Mouse (Mus musculus): ENCODE results near the gene Gm42791. TPM values are rescaled to one million over a fixed set of nuclear protein-coding genes. Genes with fewer than 3 reads are reported as not detected.

Gm42791 gene
- polyA plus RNA-seq, 2 experiments = not detected

GRCm38 (mm10) chr5:148879218-148879617 is 115.7 kb downstream of the Gm42791 start:
- TF ChIP-seq EP300 (IDR thresholded peaks at IDR 0.05; ENCODE audit: low read depth) (no peak), CTCF (IDR thresholded peaks at IDR 0.05; ENCODE audit: low read depth) (peak; percentile 75)
- Histone ChIP-seq H3K27ac (no peak overlapping the region), H3K9ac (replicated peaks) (no peak overlapping the region), H3K4me2 (ENCODE audit: low read depth) (no peak overlapping the region), H3K36me3 (replicated peaks; ENCODE audit: control insufficient read depth, insufficient read depth, low read depth) (peaks cover 6% of the 10 kb centered on the region), H3K4me1 (replicated peaks; ENCODE audit: control insufficient read depth in 2 of 2, insufficient read depth in 2 of 2, low read length in 1 of 2) (no peaks in the 10 kb centered on the region), H3K4me3 (ENCODE audit: insufficient read depth in 1 of 2, low read depth in 2 of 2, low read length in 2 of 2) (no peak overlapping the region), H3K9me3 (ENCODE audit: control insufficient read depth, low read length) (no peaks in the 10 kb centered on the region), H3K27me3 (ENCODE audit: control insufficient read depth, insufficient read depth, low read length) (no peaks in the 10 kb centered on the region)
- ATAC-seq (ENCODE audit: insufficient read depth) = no peak
- 78% methylated on average over 6 of the region's 6 CpGs for WGBS (ENCODE audit: insufficient replicate concordance)
- DNase-seq (ENCODE audit: low read depth in 3 of 3, low spot score in 3 of 3) = no peak

- H3K9me3 ChIP-seq (ENCODE audit: control insufficient read depth, low read length) = no peaks in the 10 kb centered on the region
- DNase-seq (ENCODE audit: low read depth in 3 of 3, low spot score in 3 of 3) (no peak), ATAC-seq (ENCODE audit: insufficient read depth) (no peak)
- no peak overlapping the region for H3K4me3 ChIP-seq (ENCODE audit: insufficient read depth in 1 of 2, low read depth in 2 of 2, low read length in 2 of 2)
- no peak overlapping the region for H3K9ac ChIP-seq (replicated peaks)
- no peak overlapping the region for H3K27ac ChIP-seq
- no peaks in the 10 kb centered on the region; a peak in 1 of 4 replicates for H3K4me1 ChIP-seq (replicated peaks; ENCODE audit: control insufficient read depth in 2 of 2, insufficient read depth in 2 of 2, low read length in 1 of 2)
- H3K36me3 ChIP-seq (replicated peaks; ENCODE audit: control insufficient read depth, insufficient read depth, low read depth) = no peaks in the 10 kb centered on the region; the same call in 1 of the 2 replicates
- WGBS (ENCODE audit: insufficient replicate concordance) = 83% methylated on average over 8 of the region's 8 CpGs
- H3K4me2 ChIP-seq (ENCODE audit: low read depth) = no peak overlapping the region
- no peaks in the 10 kb centered on the region for H3K27me3 ChIP-seq (ENCODE audit: control insufficient read depth, insufficient read depth, low read length)
- TF ChIP-seq CTCF (IDR thresholded peaks at IDR 0.05; ENCODE audit: low read depth) (no peak), EP300 (IDR thresholded peaks at IDR 0.05; ENCODE audit: low read depth) (no peak)
Measured at GRCm38 (mm10) chr5:148873116-148873515, 121.8 kb downstream of the Gm42791 start.

GRCm38 (mm10) chr5:148869583-148869982 is 125.4 kb downstream of the Gm42791 start:
- peaks cover 0 to 3% of the 10 kb centered on the region in 2 experiments; a peak in 2 of 4 replicates for H3K4me1 ChIP-seq (replicated peaks; ENCODE audit: control insufficient read depth in 2 of 2, insufficient read depth in 2 of 2, low read length in 1 of 2)
- ATAC-seq (ENCODE audit: insufficient read depth) = 0 out of 2 replicates have a peak, but pooled peaks have one; percentile 13
- no peak for DNase-seq (ENCODE audit: low read depth in 3 of 3, low spot score in 3 of 3)
- no peak overlapping the region for H3K27ac ChIP-seq
- no peaks in the 10 kb centered on the region for H3K36me3 ChIP-seq (replicated peaks; ENCODE audit: control insufficient read depth, insufficient read depth, low read depth)
- no peaks in the 10 kb centered on the region for H3K9me3 ChIP-seq (ENCODE audit: control insufficient read depth, low read length)
- H3K27me3 ChIP-seq (ENCODE audit: control insufficient read depth, insufficient read depth, low read length) = no peaks in the 10 kb centered on the region
- TF ChIP-seq CTCF (IDR thresholded peaks at IDR 0.05; ENCODE audit: low read depth) (no peak), EP300 (IDR thresholded peaks at IDR 0.05; ENCODE audit: low read depth) (no peak)
- H3K4me2 ChIP-seq (ENCODE audit: low read depth) = no peak overlapping the region
- H3K4me3 ChIP-seq (ENCODE audit: insufficient read depth in 1 of 2, low read depth in 2 of 2, low read length in 2 of 2) = no peak overlapping the region
- no peak overlapping the region for H3K9ac ChIP-seq (replicated peaks)
- 41% methylated on average over 3 of the region's 3 CpGs for WGBS (ENCODE audit: insufficient replicate concordance)

- DNase-seq (ENCODE audit: low read depth in 3 of 3, low spot score in 3 of 3) (no peak), ATAC-seq (ENCODE audit: insufficient read depth) (no peak)
- no peaks in the 10 kb centered on the region for H3K9me3 ChIP-seq (ENCODE audit: control insufficient read depth, low read length)
- peaks cover 0 to 3% of the 10 kb centered on the region in 2 experiments; a peak in 2 of 4 replicates for H3K4me1 ChIP-seq (replicated peaks; ENCODE audit: control insufficient read depth in 2 of 2, insufficient read depth in 2 of 2, low read length in 1 of 2)
- TF ChIP-seq EP300 (IDR thresholded peaks at IDR 0.05; ENCODE audit: low read depth) (no peak), CTCF (IDR thresholded peaks at IDR 0.05; ENCODE audit: low read depth) (no peak)
- no peak overlapping the region for H3K4me2 ChIP-seq (ENCODE audit: low read depth)
- 55% methylated on average over 6 of the region's 6 CpGs for WGBS (ENCODE audit: insufficient replicate concordance)
- no peaks in the 10 kb centered on the region for H3K36me3 ChIP-seq (replicated peaks; ENCODE audit: control insufficient read depth, insufficient read depth, low read depth)
- no peak overlapping the region for H3K4me3 ChIP-seq (ENCODE audit: insufficient read depth in 1 of 2, low read depth in 2 of 2, low read length in 2 of 2)
- no peak overlapping the region for H3K27ac ChIP-seq
- no peaks in the 10 kb centered on the region for H3K27me3 ChIP-seq (ENCODE audit: control insufficient read depth, insufficient read depth, low read length)
- no peak overlapping the region for H3K9ac ChIP-seq (replicated peaks)
Measured at GRCm38 (mm10) chr5:148867766-148868165, 127.2 kb downstream of the Gm42791 start.

GRCm38 (mm10) chr5:148867171-148867570 is 127.8 kb downstream of the Gm42791 start:
- WGBS (ENCODE audit: insufficient replicate concordance) = 52% methylated on average over 7 of the region's 7 CpGs
- no peak overlapping the region for H3K27ac ChIP-seq
- DNase-seq (ENCODE audit: low read depth in 3 of 3, low spot score in 3 of 3) = no peak

More at GRCm38 (mm10) chr5:148867171-148867570, 127.8 kb downstream of the Gm42791 start:
- H3K4me3 ChIP-seq (ENCODE audit: insufficient read depth in 1 of 2, low read depth in 2 of 2, low read length in 2 of 2) = no peak overlapping the region
- H3K27me3 ChIP-seq (ENCODE audit: control insufficient read depth, insufficient read depth, low read length) = no peaks in the 10 kb centered on the region
- H3K9ac ChIP-seq (replicated peaks) = no peak overlapping the region
- H3K9me3 ChIP-seq (ENCODE audit: control insufficient read depth, low read length) = no peaks in the 10 kb centered on the region
- H3K4me2 ChIP-seq (ENCODE audit: low read depth) = no peak overlapping the region
- H3K4me1 ChIP-seq (replicated peaks; ENCODE audit: control insufficient read depth in 2 of 2, insufficient read depth in 2 of 2, low read length in 1 of 2) = peaks cover 0 to 5% of the 10 kb centered on the region in 2 experiments; a peak in 2 of 4 replicates
- TF ChIP-seq EP300 (IDR thresholded peaks at IDR 0.05; ENCODE audit: low read depth) = no peak
- no peak for TF ChIP-seq CTCF (IDR thresholded peaks at IDR 0.05; ENCODE audit: low read depth)
- no peaks in the 10 kb centered on the region for H3K36me3 ChIP-seq (replicated peaks; ENCODE audit: control insufficient read depth, insufficient read depth, low read depth)
- ATAC-seq (ENCODE audit: insufficient read depth) = no peak
